Mouse (Mus musculus) layer of hippocampus, adult 9-10 months (tissue): ENCODE measurements at regions not wholly inside any gene's neighbourhood (a gene's known extent, or its start where the extent isn't known, plus 50 kb on each side); places are given as distances from the start of the nearest gene placed in this dataset.

ENCODE experiments used
- DNase-seq: peaks from one replicate; pipeline ENCODE4 v3.0.0; 2022; ENCODE audit warnings: low spot score

- DNase-seq, result no peak
Measured at GRCm38 (mm10) chr2:78011821-78012220, 65.6 kb upstream of the Cwc22 start.

GRCm38 (mm10) chr2:78011051-78011800 is 65.1 kb upstream of the Cwc22 start:
- no peak for DNase-seq

- DNase-seq, result no peak
Measured at GRCm38 (mm10) chr2:78010066-78010690, 64.0 kb upstream of the Cwc22 start.

GRCm38 (mm10) chr2:78008094-78008493 is 61.9 kb upstream of the Cwc22 start:
- DNase-seq, result no peak

GRCm38 (mm10) chr2:78005402-78006021 is 59.3 kb upstream of the Cwc22 start:
- no peak for DNase-seq

- no peak for DNase-seq
Measured at GRCm38 (mm10) chr2:78004426-78004825, 58.3 kb upstream of the Cwc22 start.
